Mouse (Mus musculus) lung, embryonic 16.5 days (tissue): Measurements from ENCODE around the gene Kncn. TPM values are rescaled to one million over a fixed set of nuclear protein-coding genes. Genes with fewer than 3 reads are reported as not detected.

Experiments used
- ATAC-seq: fragments of 200-750 bp; cut with Nextera tagmentation; 2 replicates; pipeline ENCODE4 v1.8.0; 2017; ENCODE audit warnings: low read depth, mild to moderate bottlenecking, moderate library complexity
- H3K27ac ChIP-seq: fragments of 300-500 bp; sonication (generic); 2 replicates; pipeline ENCODE4 v1.5.1; 2014; ENCODE audit warnings: mild to moderate bottlenecking, control low read depth, low read length
- H3K27me3 ChIP-seq: fragments of 300-500 bp; sonication (generic); 2 replicates; pipeline ENCODE4 v1.6.1; 2014; ENCODE audit warnings: low read depth, low read length, mixed read lengths; ENCODE audit not compliant: control insufficient read depth, insufficient read depth
- H3K36me3 ChIP-seq: fragments of 300-500 bp; sonication (generic); 2 replicates; pipeline ENCODE4 v1.6.1; 2014; ENCODE audit warnings: low read length; ENCODE audit not compliant: control insufficient read depth, insufficient read depth
- H3K4me1 ChIP-seq: fragments of 300-500 bp; sonication (generic); replicated peaks from 2 replicates; pipeline ENCODE4 v1.6.1; 2014; ENCODE audit warnings: low read length, mixed read lengths; ENCODE audit not compliant: control insufficient read depth, insufficient read depth
- H3K4me2 ChIP-seq: fragments of 300-500 bp; sonication (generic); 2 replicates; pipeline ENCODE4 v1.6.1; 2014; ENCODE audit warnings: low read depth, low read length, control low read depth
- H3K4me3 ChIP-seq: fragments of 300-500 bp; sonication (generic); 2 replicates; pipeline ENCODE4 v1.5.1; 2014; ENCODE audit warnings: mild to moderate bottlenecking, low read length, control low read depth
- H3K9ac ChIP-seq: fragments of 300-500 bp; sonication (generic); 2 replicates; pipeline ENCODE4 v1.6.1; 2014; ENCODE audit warnings: low read length, control low read depth
- H3K9me3 ChIP-seq: fragments of 300-500 bp; sonication (generic); 2 replicates; pipeline ENCODE4 v1.6.1; 2016; ENCODE audit warnings: low read length; ENCODE audit not compliant: control insufficient read depth
- WGBS: fragments of 180-500 bp; shearing (Covaris S2); extraction: QIAGEN DNeasy Blood & Tissue Kit; methylation state at CpG from one replicate; pipeline ENCODE4 v1.1.7; 2014; 5-methylcytosine and 5-hydroxymethylcytosine counted together
- polyA plus RNA-seq: library from polyadenylated mRNA; unstranded; fragments of >200 nt; fragmentation: Nextera tagmentation; extraction: Ambion mirVana; gene quantifications from 2 replicates; pipeline ENCODE4 v1.2.1, GENCODE M21; 2015

Kncn gene
- polyA plus RNA-seq, 1 experiment from 2014 or later = not detected

DNA sequence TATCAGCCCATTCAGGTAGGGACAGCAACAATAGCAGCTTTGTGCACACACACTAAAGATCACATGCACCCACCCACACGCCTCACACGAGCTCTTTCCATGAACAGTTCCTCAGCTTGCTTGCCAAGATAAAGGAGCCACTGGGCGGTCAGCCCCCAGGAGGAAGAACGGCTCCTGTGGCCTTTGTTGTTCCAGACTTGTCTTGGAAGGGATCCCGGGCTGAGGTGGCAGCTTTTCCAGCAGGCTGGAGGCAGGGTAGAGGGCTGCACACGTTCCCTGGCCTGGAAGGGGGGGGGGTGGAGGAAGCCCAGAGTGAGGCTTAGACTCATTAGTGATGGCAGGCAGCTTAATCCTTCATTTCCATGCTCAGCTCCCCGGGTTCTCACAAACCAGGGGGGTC is 24.4 kb downstream of the Kncn start:
- H3K4me2 ChIP-seq = no peak overlapping the region
- no peaks in the 10 kb centered on the region for H3K9me3 ChIP-seq
- H3K9ac ChIP-seq = no peak overlapping the region
- no peaks in the 10 kb centered on the region for H3K4me1 ChIP-seq
- ATAC-seq = peak; percentile 56
- no peak overlapping the region for H3K27ac ChIP-seq
- H3K36me3 ChIP-seq = no peaks in the 10 kb centered on the region
- H3K4me3 ChIP-seq = no peak overlapping the region
- 10% methylated on average over 7 of the region's 7 CpGs for WGBS
- peaks cover 6% of the 10 kb centered on the region; the same call in 1 of the 2 replicates for H3K27me3 ChIP-seq

DNA sequence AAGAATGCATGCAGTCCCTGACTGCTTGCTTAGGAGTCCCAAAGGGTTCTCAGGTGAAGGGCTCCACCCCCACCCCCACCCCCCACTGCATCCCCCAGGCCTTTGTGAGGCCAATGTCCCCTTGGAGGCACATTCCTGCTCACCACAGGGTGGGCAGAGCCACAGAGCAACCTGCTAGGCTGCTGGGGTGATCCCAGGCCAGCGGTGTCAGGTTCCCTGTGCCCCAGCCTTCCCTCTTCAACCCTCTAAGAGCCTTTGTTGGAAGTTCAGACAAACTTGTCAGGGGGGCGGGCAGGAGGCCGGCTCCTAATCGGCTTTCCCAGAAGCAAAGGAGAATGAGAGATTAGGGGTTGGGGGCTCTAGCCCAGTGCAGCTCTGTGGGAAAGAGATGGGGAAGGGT is 27.4 kb downstream of the Kncn start:
- 10% methylated on average over 4 of the region's 4 CpGs for WGBS
- no peaks in the 10 kb centered on the region for H3K27me3 ChIP-seq
- no peak overlapping the region for H3K9ac ChIP-seq
- H3K4me2 ChIP-seq = no peak overlapping the region
- no peaks in the 10 kb centered on the region for H3K4me1 ChIP-seq
- no peak overlapping the region for H3K27ac ChIP-seq
- no peak overlapping the region for H3K4me3 ChIP-seq
- peak; percentile 66; the same call in 1 of the 2 replicates for ATAC-seq
- H3K9me3 ChIP-seq = no peaks in the 10 kb centered on the region
- H3K36me3 ChIP-seq = no peaks in the 10 kb centered on the region

DNA sequence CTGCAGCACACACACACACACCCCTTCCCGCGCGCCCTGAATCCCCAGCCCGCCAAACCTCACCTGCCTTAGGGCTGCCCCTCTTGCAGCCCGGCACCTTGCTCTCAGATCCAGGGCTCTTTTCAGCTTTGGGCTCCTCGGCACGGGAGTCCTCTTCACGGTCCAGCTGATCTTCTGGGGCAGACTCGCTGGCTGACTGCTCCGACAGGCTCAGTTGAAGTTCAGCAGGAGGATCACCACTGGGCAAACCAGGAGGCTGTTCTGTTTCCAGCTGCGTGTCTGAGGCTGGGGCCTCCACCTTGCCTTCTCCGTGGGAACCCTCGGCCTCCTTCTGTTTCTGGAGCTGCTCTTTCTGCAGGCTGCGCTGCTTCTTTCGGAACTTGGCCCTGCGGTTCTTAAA is 35.7 kb downstream of the Kncn start:
- Histone ChIP-seq H3K4me2 (no peak overlapping the region), H3K27me3 (peaks cover 8% of the 10 kb centered on the region), H3K36me3 (no peaks in the 10 kb centered on the region), H3K9ac (no peak overlapping the region), H3K4me1 (no peaks in the 10 kb centered on the region), H3K4me3 (no peak overlapping the region), H3K27ac (no peak overlapping the region), H3K9me3 (no peaks in the 10 kb centered on the region)
- no peak for ATAC-seq
- WGBS = 73% methylated on average over 16 of the region's 16 CpGs

DNA sequence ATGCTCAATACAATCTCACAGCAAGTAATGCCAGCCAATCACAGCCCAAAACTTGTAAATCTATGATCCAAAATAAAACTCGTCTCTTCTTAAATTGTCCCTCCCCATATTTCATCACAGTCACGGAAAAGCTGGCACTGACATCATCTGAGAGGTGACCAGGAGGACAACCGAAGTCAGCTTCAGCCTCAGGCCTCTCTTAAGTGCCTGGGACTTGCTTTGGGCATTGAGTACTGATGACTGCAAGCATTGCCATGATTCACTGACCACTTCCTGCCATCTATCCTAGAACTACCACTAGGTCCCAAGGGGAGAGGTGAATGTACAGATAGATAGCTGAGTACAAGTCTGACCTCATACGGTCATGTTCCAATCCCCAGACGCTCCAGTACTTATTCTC is 38.5 kb downstream of the Kncn start:
- H3K36me3 ChIP-seq = no peaks in the 10 kb centered on the region
- H3K9ac ChIP-seq = no peak overlapping the region
- H3K4me1 ChIP-seq = no peaks in the 10 kb centered on the region
- peaks cover 12% of the 10 kb centered on the region for H3K27me3 ChIP-seq
- H3K4me2 ChIP-seq = no peak overlapping the region
- 80% methylated on average over 5 of the region's 5 CpGs for WGBS
- no peaks in the 10 kb centered on the region for H3K9me3 ChIP-seq
- no peak overlapping the region for H3K4me3 ChIP-seq
- ATAC-seq = no peak
- no peak overlapping the region for H3K27ac ChIP-seq

DNA sequence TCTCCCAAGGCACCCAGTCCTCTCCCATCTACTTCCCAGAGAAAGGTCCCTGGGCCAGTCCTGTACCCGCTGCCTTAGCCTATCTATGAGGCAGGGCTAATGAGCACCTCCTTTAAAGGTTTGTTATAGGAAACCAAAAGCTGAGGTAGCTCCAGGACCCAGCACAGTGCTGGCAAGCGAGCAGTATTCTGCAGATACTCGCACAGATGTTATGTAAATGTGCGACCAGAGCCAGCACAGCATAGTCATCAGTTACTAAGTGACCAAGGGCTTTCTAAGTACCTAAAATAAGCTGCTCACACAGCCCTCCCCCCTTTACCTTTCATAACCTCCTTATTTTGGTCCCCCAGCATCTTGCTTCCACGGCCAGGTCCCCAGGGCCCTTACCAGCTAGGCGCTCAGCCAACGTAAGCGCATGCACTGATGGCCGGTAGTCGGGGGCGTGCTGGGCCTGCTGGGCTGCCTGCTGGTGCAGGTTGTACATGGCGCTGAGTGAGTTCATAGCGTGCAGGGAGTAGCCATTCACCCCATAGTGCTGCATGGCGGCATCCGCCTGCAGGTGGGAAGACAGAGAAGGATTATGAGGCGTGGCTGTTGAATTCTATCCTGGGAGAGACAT is 39.2 kb downstream of the Kncn start:
- Histone ChIP-seq H3K4me2 (no peak overlapping the region), H3K36me3 (no peaks in the 10 kb centered on the region), H3K9me3 (no peaks in the 10 kb centered on the region), H3K27me3 (peaks cover 11% of the 10 kb centered on the region), H3K27ac (no peak overlapping the region), H3K4me3 (no peak overlapping the region), H3K4me1 (no peaks in the 10 kb centered on the region), H3K9ac (no peak overlapping the region)
- ATAC-seq = no peak
- WGBS = 65% methylated on average over 16 of the region's 16 CpGs

DNA sequence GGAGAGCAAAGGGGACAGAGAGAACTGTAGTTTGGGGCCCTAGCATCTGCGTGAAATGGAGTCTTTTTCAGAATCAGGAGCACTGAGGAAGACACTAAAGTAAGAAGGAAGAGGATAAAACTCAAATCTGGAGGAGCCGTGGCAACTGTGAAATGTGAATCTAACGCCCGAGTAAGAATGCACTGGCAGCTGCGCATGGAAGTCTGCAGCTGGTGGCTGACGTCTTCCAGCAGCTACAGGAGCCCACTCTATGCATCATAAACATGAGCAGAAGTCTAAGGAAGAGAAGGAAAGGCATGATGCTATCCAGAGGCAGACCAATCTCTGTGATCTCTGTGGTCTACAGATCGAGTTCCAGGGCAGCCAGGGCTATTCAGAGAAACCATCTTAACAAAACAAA is 43.4 kb downstream of the Kncn start:
- ATAC-seq = no peak
- no peaks in the 10 kb centered on the region for H3K9me3 ChIP-seq
- peaks cover 48% of the 10 kb centered on the region for H3K27me3 ChIP-seq
- H3K27ac ChIP-seq = no peak overlapping the region
- H3K4me2 ChIP-seq = no peak overlapping the region
- no peak overlapping the region for H3K9ac ChIP-seq
- 27% methylated on average over 7 of the region's 7 CpGs for WGBS
- H3K4me1 ChIP-seq = no peaks in the 10 kb centered on the region
- no peaks in the 10 kb centered on the region for H3K36me3 ChIP-seq
- H3K4me3 ChIP-seq = no peak overlapping the region

DNA sequence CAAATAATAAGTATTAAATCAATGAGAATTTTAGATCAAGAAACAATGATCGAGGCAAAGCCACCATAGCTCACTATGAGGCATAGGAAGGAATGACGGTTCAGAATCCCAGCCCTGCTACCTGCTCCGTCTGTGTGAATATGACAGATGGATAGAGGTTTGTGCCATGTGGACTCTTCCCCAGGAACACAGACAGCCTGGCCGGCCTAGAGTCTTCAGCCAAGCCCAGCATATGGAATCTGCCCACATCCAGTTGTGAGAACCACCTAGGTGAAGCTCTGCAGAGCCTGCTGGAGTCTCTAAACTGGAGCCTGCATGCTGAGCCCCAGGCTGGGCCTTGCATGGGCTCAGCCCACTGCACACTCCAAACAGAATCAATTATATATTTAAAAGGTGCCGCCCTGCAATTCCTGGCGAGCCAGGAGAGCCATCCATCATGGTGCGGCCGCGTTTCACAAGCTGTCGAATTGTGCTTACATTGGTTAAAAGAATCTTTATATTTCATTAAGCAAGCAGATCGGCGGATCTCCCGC is 47.4 kb downstream of the Kncn start:
- Histone ChIP-seq H3K4me2 (no peak overlapping the region), H3K4me1 (no peaks in the 10 kb centered on the region), H3K9me3 (no peaks in the 10 kb centered on the region), H3K27me3 (peaks cover 87% of the 10 kb centered on the region), H3K4me3 (no peak overlapping the region), H3K36me3 (no peaks in the 10 kb centered on the region), H3K9ac (no peak overlapping the region), H3K27ac (no peak overlapping the region)
- WGBS = 43% methylated on average over 13 of the region's 13 CpGs
- ATAC-seq = no peak

DNA sequence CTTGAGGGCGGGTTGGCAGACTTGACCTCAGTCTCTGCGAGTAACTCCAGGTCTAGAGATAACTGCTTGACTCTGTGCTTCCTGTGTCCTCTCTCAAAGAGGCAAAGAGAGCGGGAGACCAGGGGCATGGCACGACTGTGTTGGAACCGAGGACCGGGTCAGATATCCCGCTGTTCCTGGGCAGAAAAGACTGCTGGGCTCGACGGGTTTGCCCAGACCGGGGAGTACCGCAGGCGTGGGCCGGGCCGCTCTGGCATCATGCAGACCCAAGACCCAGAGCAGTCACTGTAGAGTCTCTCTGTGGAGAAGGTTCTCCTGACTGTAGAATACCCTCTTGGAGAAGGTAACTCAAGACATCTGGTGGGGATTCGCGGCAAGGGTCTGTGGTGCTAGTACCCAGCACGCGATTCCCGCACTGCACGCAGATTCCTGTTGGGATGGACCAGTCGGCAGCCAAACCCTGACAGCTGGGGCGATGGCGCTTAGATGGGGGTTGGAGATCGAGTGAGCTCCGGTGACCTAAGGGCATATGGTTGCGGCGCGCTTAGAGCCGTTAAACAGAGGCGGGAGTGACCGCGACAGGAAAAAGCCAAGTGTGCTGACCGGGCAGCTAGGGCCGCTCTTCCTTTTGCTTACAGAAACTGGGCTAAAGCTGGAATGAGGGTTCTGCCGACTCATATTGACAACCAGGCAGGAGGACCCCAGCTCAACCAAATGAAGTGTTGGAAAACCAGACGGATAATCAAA is 51.8 kb downstream of the Kncn start:
- Histone ChIP-seq H3K4me2 (no peak overlapping the region), H3K27me3 (peaks cover 95% of the 10 kb centered on the region), H3K9me3 (no peaks in the 10 kb centered on the region), H3K36me3 (no peaks in the 10 kb centered on the region), H3K27ac (no peak overlapping the region), H3K9ac (no peak overlapping the region), H3K4me1 (peaks cover 7% of the 10 kb centered on the region), H3K4me3 (no peak overlapping the region)
- no peak for ATAC-seq
- under 1% methylated on average over 36 of the region's 36 CpGs for WGBS

DNA sequence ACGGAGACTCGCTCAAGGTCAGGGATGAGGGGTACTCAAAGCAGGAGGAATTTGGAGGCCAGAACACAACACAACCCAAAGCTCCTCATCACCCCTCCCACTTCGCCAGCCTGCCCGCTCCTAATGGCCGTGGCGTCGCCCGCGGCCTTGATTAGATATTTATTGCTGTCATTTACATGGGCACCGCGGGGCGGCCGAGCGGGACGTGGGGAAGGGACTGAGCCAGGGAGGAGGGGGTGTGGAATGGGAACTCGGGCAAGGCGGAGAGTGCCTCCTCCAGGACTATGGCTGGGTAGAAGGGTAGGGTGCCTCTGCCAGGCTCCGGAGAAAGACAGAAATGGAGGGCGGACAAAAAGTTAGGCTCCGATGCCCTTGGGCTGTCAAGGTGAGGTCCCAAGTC is 52.4 kb downstream of the Kncn start:
- Histone ChIP-seq H3K27ac (no peak overlapping the region), H3K4me3 (no peak overlapping the region), H3K36me3 (no peaks in the 10 kb centered on the region), H3K27me3 (peaks cover 96% of the 10 kb centered on the region), H3K4me1 (peaks cover 7% of the 10 kb centered on the region), H3K9ac (no peak overlapping the region), H3K4me2 (no peak overlapping the region), H3K9me3 (no peaks in the 10 kb centered on the region)
- no peak for ATAC-seq
- WGBS = 2% methylated on average over 20 of the region's 20 CpGs
